Comparison of ENCODE assay signal across 12 mouse cellular contexts in genomic region chr2:173272354-173272900, GRCm38 (mm10). TPM values are rescaled to one million over a fixed set of nuclear protein-coding genes. Genes with fewer than 3 reads are reported as not detected.
DNase-seq lines count a peak whose midpoint lies in the region; ATAC-seq and TF ChIP-seq lines count a peak whose summit lies in the region.
"Had no signal": no experiment of that assay in that cellular context is flagged by ENCODE, and none has a peak within 500 bp of the region (broad histone marks: within the 10 kb centered on the region; RNA-seq: fewer than 3 reads in every experiment).

No protein-coding gene starts in this region.

- no peak for TF ChIP-seq CTCF in small intestine, adult 2 months (IDR thresholded peaks at IDR 0.05; ENCODE audit: extremely low read depth, insufficient read length, insufficient replicate concordance, low read depth, low read length)

- H3K27me3 ChIP-seq in embryonic facial prominence, embryonic 12.5 days, result no peaks in the 10 kb centered on the region
- H3K27me3 ChIP-seq in embryonic facial prominence, embryonic 10.5 days (replicated peaks; ENCODE audit: low read depth, poor library complexity, severe bottlenecking), result peaks cover 52% of the 10 kb centered on the region
- peaks cover 3% of the 10 kb centered on the region for H3K27me3 ChIP-seq in limb, embryonic 12.5 days
- peaks cover 44% of the 10 kb centered on the region for H3K27me3 ChIP-seq in limb, embryonic 10.5 days (ENCODE audit: low read depth, poor library complexity, severe bottlenecking)
- H3K27me3 ChIP-seq in hindbrain, embryonic 15.5 days, result no peaks in the 10 kb centered on the region
- H3K27me3 ChIP-seq in small intestine, adult 2 months (ENCODE audit: control insufficient read depth, insufficient read depth, low read length), result no peaks in the 10 kb centered on the region

- no peaks in the 10 kb centered on the region for H3K36me3 ChIP-seq in embryonic facial prominence, embryonic 12.5 days
- no peaks in the 10 kb centered on the region for H3K36me3 ChIP-seq in embryonic facial prominence, embryonic 10.5 days (replicated peaks)
- H3K36me3 ChIP-seq in limb, embryonic 12.5 days, result no peaks in the 10 kb centered on the region
- H3K36me3 ChIP-seq in limb, embryonic 10.5 days, result no peaks in the 10 kb centered on the region
- no peaks in the 10 kb centered on the region for H3K36me3 ChIP-seq in hindbrain, embryonic 15.5 days
- H3K36me3 ChIP-seq in small intestine, adult 2 months (ENCODE audit: control insufficient read depth, insufficient read depth, low read length), result no peaks in the 10 kb centered on the region

- peak overlapping the region; percentile 8; the same call in 1 of the 2 replicates for H3K4me2 ChIP-seq in embryonic facial prominence, embryonic 12.5 days (replicated peaks)
- peak overlapping the region; percentile 15; the same call in 1 of the 2 replicates for H3K4me2 ChIP-seq in limb, embryonic 12.5 days
- H3K4me2 ChIP-seq in hindbrain, embryonic 15.5 days, result peak overlapping the region; percentile 9

- WGBS in embryonic facial prominence, embryonic 12.5 days, result 81% methylated on average over 11 of the region's 11 CpGs
- WGBS in embryonic facial prominence, embryonic 10.5 days, result 80% methylated on average over 11 of the region's 11 CpGs
- 74% methylated on average over 11 of the region's 11 CpGs for WGBS in limb, embryonic 12.5 days
- 85% methylated on average over 11 of the region's 11 CpGs for WGBS in limb, embryonic 10.5 days
- 68% methylated on average over 11 of the region's 11 CpGs for WGBS in hindbrain, embryonic 15.5 days
- WGBS in small intestine, adult 2 months, result 75% methylated on average over 11 of the region's 11 CpGs

- no peak overlapping the region for H3K9ac ChIP-seq in embryonic facial prominence, embryonic 12.5 days
- no peak overlapping the region for H3K9ac ChIP-seq in limb, embryonic 12.5 days (replicated peaks)
- H3K9ac ChIP-seq in hindbrain, embryonic 15.5 days, result no peak overlapping the region

- H3K4me1 ChIP-seq in embryonic facial prominence, embryonic 12.5 days, result peaks cover 66% of the 10 kb centered on the region
- peaks cover 63% of the 10 kb centered on the region for H3K4me1 ChIP-seq in embryonic facial prominence, embryonic 10.5 days
- peaks cover 68% of the 10 kb centered on the region for H3K4me1 ChIP-seq in limb, embryonic 12.5 days (replicated peaks)
- peaks cover 56% of the 10 kb centered on the region for H3K4me1 ChIP-seq in limb, embryonic 10.5 days
- H3K4me1 ChIP-seq in hindbrain, embryonic 15.5 days (replicated peaks), result peaks cover 85% of the 10 kb centered on the region
- peaks cover 12% of the 10 kb centered on the region for H3K4me1 ChIP-seq in small intestine, adult 2 months (ENCODE audit: control insufficient read depth, insufficient read depth, insufficient read length, low read length)

- H3K27ac ChIP-seq in embryonic facial prominence, embryonic 12.5 days, result no peak overlapping the region
- no peak overlapping the region for H3K27ac ChIP-seq in embryonic facial prominence, embryonic 10.5 days (replicated peaks)
- no peak overlapping the region for H3K27ac ChIP-seq in limb, embryonic 12.5 days
- no peak overlapping the region for H3K27ac ChIP-seq in limb, embryonic 10.5 days
- no peak overlapping the region for H3K27ac ChIP-seq in hindbrain, embryonic 15.5 days (replicated peaks)
- H3K27ac ChIP-seq in small intestine, adult 2 months (ENCODE audit: insufficient read depth, low read depth, low read length), result no peak overlapping the region
- H3K27ac ChIP-seq: macrophage had no signal

- H3K4me3 ChIP-seq in embryonic facial prominence, embryonic 12.5 days, result no peak overlapping the region
- no peak overlapping the region for H3K4me3 ChIP-seq in embryonic facial prominence, embryonic 10.5 days
- no peak overlapping the region for H3K4me3 ChIP-seq in limb, embryonic 12.5 days (replicated peaks)
- H3K4me3 ChIP-seq in limb, embryonic 10.5 days, result no peak overlapping the region
- no peak overlapping the region for H3K4me3 ChIP-seq in hindbrain, embryonic 15.5 days
- peak overlapping the region; percentile 22; the same call in 1 of the 2 replicates for H3K4me3 ChIP-seq in small intestine, adult 2 months (ENCODE audit: low read depth, low read length)

- no peak for DNase-seq in embryonic facial prominence, embryonic 10.5 days (ENCODE audit: low spot score)
- DNase-seq in limb, embryonic 10.5 days (ENCODE audit: low spot score), result no peak
- DNase-seq in yolk sac, embryonic 10.5 days (ENCODE audit: low spot score), result no peak
- DNase-seq: embryo, embryonic 11 days; gastrocnemius, postnatal 36 days had no signal

- H3K9me3 ChIP-seq in embryonic facial prominence, embryonic 12.5 days, result no peaks in the 10 kb centered on the region
- no peaks in the 10 kb centered on the region for H3K9me3 ChIP-seq in embryonic facial prominence, embryonic 10.5 days
- no peaks in the 10 kb centered on the region for H3K9me3 ChIP-seq in limb, embryonic 12.5 days
- no peaks in the 10 kb centered on the region for H3K9me3 ChIP-seq in limb, embryonic 10.5 days (replicated peaks)
- no peaks in the 10 kb centered on the region for H3K9me3 ChIP-seq in hindbrain, embryonic 15.5 days

- no peak for TF ChIP-seq POLR2A in small intestine, adult 2 months (IDR thresholded peaks at IDR 0.05; ENCODE audit: low read depth, low read length)

- ATAC-seq in embryonic facial prominence, embryonic 12.5 days (ENCODE audit: insufficient number of reproducible peaks, insufficient read depth, low FRiP score, low TSS enrichment), result no peak
- ATAC-seq in limb, embryonic 12.5 days (ENCODE audit: insufficient number of reproducible peaks, insufficient read depth, low FRiP score, low TSS enrichment, low read depth), result no peak
- no peak for ATAC-seq in hindbrain, embryonic 15.5 days (ENCODE audit: low FRiP score, low read depth)
- ATAC-seq in megakaryocyte, adult 5-6 weeks (ENCODE audit: poor library complexity, severe bottlenecking), result no peak

RNA-seq across cellular contexts. Expression of gene Pmepa1, which starts 3.9 kb away (rescaled TPM):
- 5.8 and 6.7 TPM in 2 replicates for polyA plus RNA-seq in embryonic facial prominence, embryonic 12.5 days (2016; fragmentation: Nextera tagmentation; extraction: Ambion mirVana)
- 1.4 and 2.1 TPM in 2 replicates for polyA plus RNA-seq in embryonic facial prominence, embryonic 10.5 days (2016; fragmentation: Nextera tagmentation; extraction: Ambion mirVana)
- polyA plus RNA-seq in limb, embryonic 12.5 days (2016; fragmentation: Nextera tagmentation; extraction: Ambion mirVana), result 3.3 and 4.0 TPM in 2 replicates
- polyA plus RNA-seq in limb, embryonic 10.5 days (2016; fragmentation: Nextera tagmentation; extraction: Ambion mirVana), result 1.1 and 2.0 TPM in 2 replicates
- polyA plus RNA-seq in hindbrain, embryonic 15.5 days (2015; fragmentation: Nextera tagmentation; extraction: Ambion mirVana), result 4.4 and 5.0 TPM in 2 replicates
- 58.9 and 93.7 TPM in 2 replicates for polyA plus RNA-seq in small intestine, adult 2 months (2012; rRNA removed)
- 0.84 and 1.2 TPM in 2 replicates for total RNA-seq in megakaryocyte, adult 5-6 weeks (2015)
- 0.04 and 0.07 TPM in 2 replicates for total RNA-seq in megakaryocyte, adult 5-6 weeks (2017)

RNA-seq across cellular contexts. Expression of gene Zbp1, which starts 53.7 kb away (rescaled TPM):
- 0.39 TPM in 1 of 2 replicates, not detected in the other for polyA plus RNA-seq in embryonic facial prominence, embryonic 12.5 days (2016; fragmentation: Nextera tagmentation; extraction: Ambion mirVana)
- not detected in 2 replicates for polyA plus RNA-seq in embryonic facial prominence, embryonic 10.5 days (2016; fragmentation: Nextera tagmentation; extraction: Ambion mirVana)
- not detected in 2 replicates for polyA plus RNA-seq in limb, embryonic 12.5 days (2016; fragmentation: Nextera tagmentation; extraction: Ambion mirVana)
- not detected in 2 replicates for polyA plus RNA-seq in limb, embryonic 10.5 days (2016; fragmentation: Nextera tagmentation; extraction: Ambion mirVana)
- polyA plus RNA-seq in hindbrain, embryonic 15.5 days (2015; fragmentation: Nextera tagmentation; extraction: Ambion mirVana), result 0.25 and 1.6 TPM in 2 replicates
- polyA plus RNA-seq in small intestine, adult 2 months (2012; rRNA removed), result 23.6 and 51.0 TPM in 2 replicates
- total RNA-seq in megakaryocyte, adult 5-6 weeks (2015), result 54.6 and 63.0 TPM in 2 replicates
- total RNA-seq in megakaryocyte, adult 5-6 weeks (2017), result 35.6 and 56.8 TPM in 2 replicates
- polyA plus RNA-seq: kidney, embryonic 14.5 days had no signal
